Mouse (Mus musculus): ENCODE data around the gene Itpr2. TPM values are rescaled to one million over a fixed set of nuclear protein-coding genes. Genes with fewer than 3 reads are reported as not detected.

The Itpr2 gene
- polyA plus RNA-seq, 1 experiment: 3.6 TPM

GRCm38 (mm10) chr6:146071883-146072282 is 430.1 kb downstream of the Itpr2 start:
- Histone ChIP-seq H3K27ac (ENCODE audit: insufficient read depth, low read length) (no peak overlapping the region), H3K27me3 (ENCODE audit: control insufficient read depth, insufficient read depth, low read length, poor library complexity, severe bottlenecking) (no peaks in the 10 kb centered on the region; the same call in 1 of the 2 replicates), H3K9me3 (replicated peaks; ENCODE audit: control insufficient read depth, insufficient read depth, low read length, poor library complexity, severe bottlenecking) (0 out of 2 replicates have a peak, but pooled peaks cover 3% of the 10 kb centered on the region), H3K9ac (ENCODE audit: low read depth, poor library complexity, severe bottlenecking) (no peak overlapping the region), H3K4me1 (ENCODE audit: control insufficient read depth, insufficient read depth, low read length) (no peaks in the 10 kb centered on the region), H3K36me3 (ENCODE audit: control insufficient read depth, insufficient read depth, low read length, poor library complexity, severe bottlenecking) (no peaks in the 10 kb centered on the region), H3K4me3 (ENCODE audit: low read depth, low read length) (no peak overlapping the region)
- TF ChIP-seq EP300 (IDR thresholded peaks at IDR 0.05; ENCODE audit: insufficient read depth, low read depth, low read length) (no peak), CTCF (IDR thresholded peaks at IDR 0.05; ENCODE audit: low read depth, low read length) (no peak), POLR2A (IDR thresholded peaks at IDR 0.05; ENCODE audit: insufficient read depth, low read length) (no peak)

Other genes starting within 250 kb of the Itpr2 start
- gene Fgfr1op2, start 75.0 kb upstream of the Itpr2 start, polyA plus RNA-seq (2011; ENCODE audit: insufficient read depth, insufficient read length, low read depth, missing spikeins): 56.7 and 71.5 TPM in 2 replicates
- 106 and 118 TPM in 2 replicates for gene Ints13, start 75.6 kb upstream of the Itpr2 start, polyA plus RNA-seq (2011; ENCODE audit: insufficient read depth, insufficient read length, low read depth, missing spikeins)
- gene Med21, start 140.3 kb upstream of the Itpr2 start, polyA plus RNA-seq (2011; ENCODE audit: insufficient read depth, insufficient read length, low read depth, missing spikeins): 81.7 and 92.1 TPM in 2 replicates
- gene Tm7sf3, start 140.6 kb upstream of the Itpr2 start, polyA plus RNA-seq (2011; ENCODE audit: insufficient read depth, insufficient read length, low read depth, missing spikeins): 39.1 and 46.1 TPM in 2 replicates
- gene Stk38l, start 222.8 kb upstream of the Itpr2 start, polyA plus RNA-seq (2011; ENCODE audit: insufficient read depth, insufficient read length, low read depth, missing spikeins): 19.7 and 20.3 TPM in 2 replicates